Mouse (Mus musculus) C2C12 (cell line): ENCODE results near the gene Ripply1.

ENCODE experiments used
- CEBPB ChIP-seq: IDR thresholded peaks from one replicate; pipeline ENCODE4 v1.6.1; 2011; ENCODE audit warnings: low read depth, mild to moderate bottlenecking, control low read depth, moderate library complexity
- CTCF ChIP-seq: IDR thresholded peaks from one replicate; pipeline ENCODE4 v1.5.1; 2011; ENCODE audit not compliant: control insufficient read depth, insufficient read depth, insufficient read length
- MYOD1 ChIP-seq: IDR thresholded peaks from one replicate; pipeline ENCODE4 v1.6.1; 2011; ENCODE audit warnings: low read depth; ENCODE audit not compliant: control insufficient read depth, insufficient read length

DNA sequence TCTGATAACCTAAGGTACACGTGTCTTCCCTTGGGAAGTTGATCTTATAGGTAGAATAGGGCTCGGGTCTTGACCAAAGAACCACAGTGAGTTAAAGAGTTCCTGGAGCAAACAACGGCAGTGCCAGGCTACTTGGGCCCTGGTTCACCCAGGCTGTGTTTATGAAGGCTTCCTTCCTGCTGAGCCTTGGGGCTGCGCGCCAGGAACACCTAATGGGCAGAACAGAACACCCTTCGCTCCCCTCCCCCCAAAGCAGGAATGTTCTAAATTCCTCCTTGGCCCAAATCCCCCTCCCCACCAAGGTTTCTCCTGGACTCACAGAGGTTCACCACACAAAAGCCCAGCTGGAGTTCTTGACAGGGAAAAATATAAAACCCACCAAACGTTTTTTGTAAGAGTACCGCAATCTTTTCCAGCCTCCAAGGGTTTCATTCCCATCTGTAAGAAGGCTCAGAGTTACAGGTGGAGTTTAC is 18.3 kb upstream of the Ripply1 start, which contains the start of gene Cldn2:
- TF ChIP-seq CTCF (no peak), CEBPB (no peak), MYOD1 (no peak)
